Mouse (Mus musculus) spleen, embryonic (tissue): Measurements from ENCODE around the gene H2-K1.

Experiments
- CTCF ChIA-PET: fragments of 350-600 bp; sonication (Branson Sonifier 250); formaldehyde crosslinking; loops from one replicate; lab custom pipeline; 2022; lab: Charles Lee

H2-K1 gene

GRCm38 (mm10) chr17:33991788-33992664, 8.1 kb downstream of the H2-K1 start:
- CTCF ChIA-PET, result interaction anchor here (0.6 to 0.8 kb wide), 2 partner anchors 10 to 223 kb away, joined by 4 read pairs; no protein-coding TSS in a partner anchor

- CTCF ChIA-PET, result interaction anchor here (0.8 to 1.0 kb wide), 2 partner anchors 10 kb away, joined by 3 to 4 read pairs; no protein-coding TSS in a partner anchor
Observed at GRCm38 (mm10) chr17:33982136-33982535, 18.0 kb downstream of the H2-K1 start.

- CTCF ChIA-PET, result interaction anchor here (1.0 kb wide), 1 partner anchor 11 kb away, joined by 4 read pairs; no protein-coding TSS in a partner anchor
Observed at GRCm38 (mm10) chr17:33981192-33981909, 18.8 kb downstream of the H2-K1 start.

GRCm38 (mm10) chr17:33980181-33981035, 19.7 kb downstream of the H2-K1 start:
- CTCF ChIA-PET, result no interaction called here

- CTCF ChIA-PET, result no interaction called here
Observed at GRCm38 (mm10) chr17:33979512-33980050, 20.6 kb downstream of the H2-K1 start.

GRCm38 (mm10) chr17:33978631-33979031, 21.5 kb downstream of the H2-K1 start:
- CTCF ChIA-PET, result no interaction called here

- CTCF ChIA-PET, result interaction anchor here (1.1 kb wide), 1 partner anchor 10 kb away, joined by 6 read pairs; no protein-coding TSS in a partner anchor
Observed at GRCm38 (mm10) chr17:33977861-33978557, 22.1 kb downstream of the H2-K1 start.

GRCm38 (mm10) chr17:33973572-33973971, 26.6 kb downstream of the H2-K1 start:
- CTCF ChIA-PET, result no interaction called here

GRCm38 (mm10) chr17:33972691-33973090, 27.5 kb downstream of the H2-K1 start:
- CTCF ChIA-PET, result no interaction called here

GRCm38 (mm10) chr17:33969394-33969793, 30.8 kb downstream of the H2-K1 start:
- CTCF ChIA-PET, result no interaction called here

GRCm38 (mm10) chr17:33968927-33969326, 31.2 kb downstream of the H2-K1 start:
- CTCF ChIA-PET, result interaction anchor here (1.3 kb wide), 1 partner anchor 9 kb away, joined by 6 read pairs; no protein-coding TSS in a partner anchor

- CTCF ChIA-PET, result interaction anchor here (1.3 kb wide), 1 partner anchor 9 kb away, joined by 6 read pairs; no protein-coding TSS in a partner anchor
Observed at GRCm38 (mm10) chr17:33968489-33968888, 31.7 kb downstream of the H2-K1 start.

- CTCF ChIA-PET, result no interaction called here
Observed at GRCm38 (mm10) chr17:33965846-33966550, 34.1 kb downstream of the H2-K1 start.

GRCm38 (mm10) chr17:33965082-33965845, 34.9 kb downstream of the H2-K1 start:
- CTCF ChIA-PET, result no interaction called here

GRCm38 (mm10) chr17:33962876-33963275, 37.3 kb downstream of the H2-K1 start:
- CTCF ChIA-PET, result no interaction called here

GRCm38 (mm10) chr17:33959948-33960347, 40.2 kb downstream of the H2-K1 start:
- CTCF ChIA-PET, result no interaction called here

GRCm38 (mm10) chr17:33959135-33959534, 41.0 kb downstream of the H2-K1 start:
- CTCF ChIA-PET, result no interaction called here

GRCm38 (mm10) chr17:33958451-33958850, 41.7 kb downstream of the H2-K1 start:
- CTCF ChIA-PET, result no interaction called here

GRCm38 (mm10) chr17:33957493-33957892, 42.7 kb downstream of the H2-K1 start:
- CTCF ChIA-PET, result interaction anchor here (0.7 kb wide), 1 partner anchor 1298 kb away, joined by 3 read pairs; no protein-coding TSS in a partner anchor
